Mouse (Mus musculus) retina, embryonic 14.5 days (tissue): Measurements from ENCODE around the gene Psmb3.
"Not testable (repeated sequence)": the region's sequence is repeated elsewhere in the genome, so short reads cannot be mapped to it uniquely, and the experiment has no call there.

ENCODE experiments used
- DNase-seq: peaks from one replicate; pipeline ENCODE4 v3.0.0-alpha.2; 2015; ENCODE audit warnings: low spot score

The Psmb3 gene

DNA sequence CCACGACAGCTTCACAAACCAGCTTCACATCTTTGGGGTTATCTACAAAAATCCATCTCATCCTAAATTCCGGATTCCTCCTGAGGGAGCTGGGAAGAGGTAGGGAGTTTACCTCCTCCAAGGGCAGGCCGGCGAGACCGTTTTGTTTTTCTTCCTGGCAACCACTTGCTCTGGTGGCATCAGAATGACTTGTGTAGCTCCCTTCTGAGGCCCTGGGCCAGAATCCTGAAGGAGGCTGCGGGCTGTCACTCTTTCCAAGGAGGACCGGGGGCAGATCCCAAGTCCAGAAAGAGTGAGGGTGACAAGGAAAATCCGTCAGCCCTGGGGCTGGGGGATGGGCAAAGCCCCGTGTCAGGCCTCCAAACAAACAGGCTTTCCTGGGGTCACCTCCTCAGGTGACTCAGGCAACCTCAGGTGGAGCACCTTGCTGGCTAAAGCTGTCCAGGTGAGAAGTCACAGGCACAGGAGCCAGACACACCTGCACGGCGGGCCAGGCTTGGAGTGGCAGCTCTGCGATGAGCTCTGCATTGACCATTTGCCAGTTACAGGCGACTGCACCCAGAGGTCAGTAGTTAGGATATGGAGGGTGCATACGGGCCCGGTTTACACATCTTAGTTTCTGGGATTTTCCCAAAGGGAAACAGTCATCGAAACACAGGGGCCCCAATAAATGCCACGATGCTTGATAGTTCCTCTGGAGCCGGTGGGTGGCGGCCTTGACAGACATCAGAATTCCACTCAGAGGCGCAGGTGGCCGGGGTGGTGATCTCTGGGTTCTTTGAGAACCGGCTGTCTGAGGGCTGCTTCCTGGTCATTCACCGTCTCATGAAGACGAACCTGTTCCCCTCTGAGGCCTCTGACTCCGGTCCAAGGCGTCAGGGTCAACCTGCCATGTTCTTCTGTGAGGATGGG lies 14.4 kb downstream of the Psmb3 start:
- DNase-seq = no peak

- DNase-seq = no peak
These were observed 15.2 kb downstream of the Psmb3 start for GRCm38 (mm10) chr11:97718281-97718860.

DNA sequence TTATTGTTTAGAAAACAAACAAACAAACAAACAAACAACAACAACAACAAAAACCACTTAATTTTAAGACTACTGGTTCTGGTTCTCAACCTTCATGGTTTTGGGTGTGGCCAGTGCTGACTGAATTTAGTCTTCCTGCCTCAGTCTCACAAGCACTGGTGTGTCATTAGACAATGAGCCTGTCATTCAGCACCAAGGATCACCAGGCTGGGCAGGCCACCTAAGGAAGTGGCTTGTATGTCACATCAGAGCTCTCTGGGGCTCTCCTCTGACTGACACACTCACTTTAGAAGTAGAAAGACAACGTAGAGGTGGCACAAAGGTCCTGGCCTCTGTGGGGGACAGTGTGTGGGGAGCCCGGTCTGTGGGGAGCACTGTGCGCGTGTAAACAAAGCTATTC lies 15.8 kb downstream of the Psmb3 start:
- DNase-seq = no peak

DNA sequence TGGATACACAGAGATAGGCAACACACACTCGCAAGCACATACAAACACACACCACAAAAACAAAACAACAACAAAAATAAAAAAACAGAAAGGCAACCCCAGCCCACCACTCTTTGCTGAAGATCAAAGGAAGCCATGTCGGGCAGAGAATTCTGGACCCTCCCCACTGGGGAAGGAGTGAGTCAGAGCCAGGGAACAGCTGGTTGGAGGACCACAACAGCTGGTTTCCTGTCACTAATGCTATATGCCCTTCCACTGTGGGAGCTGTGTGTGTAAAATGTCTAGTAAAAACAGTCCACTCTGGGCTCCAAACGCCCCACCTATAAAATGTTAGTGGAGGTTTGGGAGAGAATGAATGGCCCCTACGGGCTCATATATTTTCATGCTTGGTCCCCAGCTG lies 18.1 kb downstream of the Psmb3 start:
- no peak for DNase-seq

DNA sequence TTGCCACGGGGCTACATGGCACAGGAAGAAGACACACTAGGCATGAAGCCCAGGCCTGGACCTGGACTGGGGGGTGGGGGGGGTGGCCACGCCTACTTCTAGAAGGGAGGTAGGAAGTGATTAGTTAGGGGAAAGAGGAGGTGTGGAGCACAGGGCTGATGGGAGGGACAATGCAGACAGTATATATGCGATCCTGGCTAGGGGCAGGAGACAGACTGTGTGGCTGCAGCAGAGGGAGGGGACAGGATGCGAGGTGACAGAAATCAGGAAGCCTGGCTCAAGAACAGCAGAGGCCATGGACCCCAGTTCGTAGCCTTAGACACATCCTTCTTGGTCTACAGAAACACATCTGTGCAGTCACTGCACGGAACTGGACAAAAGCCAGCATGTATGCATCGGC lies 20.5 kb downstream of the Psmb3 start:
- DNase-seq = no peak

DNA sequence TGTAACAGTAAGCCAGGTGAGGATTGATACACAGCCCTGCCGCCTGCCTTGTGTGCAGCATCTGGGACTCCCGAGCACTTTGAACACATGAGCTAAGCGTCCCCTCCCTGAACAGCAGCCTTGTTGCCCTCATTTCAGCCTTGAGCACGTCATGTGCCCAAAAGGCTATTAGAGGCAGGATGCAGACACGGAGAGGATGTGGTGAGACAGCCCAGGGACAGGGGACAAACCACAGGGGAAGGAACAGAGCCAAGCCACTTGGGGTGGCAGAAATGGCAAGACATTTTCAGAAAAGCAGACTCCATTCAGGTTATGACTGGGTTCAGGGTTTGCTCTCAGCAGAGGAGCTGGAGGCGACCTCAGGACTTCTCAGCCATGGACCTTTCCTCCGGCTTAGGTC lies 25.1 kb downstream of the Psmb3 start:
- DNase-seq = no peak

GRCm38 (mm10) chr11:97728730-97729129 lies 25.5 kb downstream of the Psmb3 start:
- DNase-seq = no peak

GRCm38 (mm10) chr11:97733689-97734088 lies 30.5 kb downstream of the Psmb3 start:
- peak; percentile 25 for DNase-seq

GRCm38 (mm10) chr11:97734810-97735209 lies 31.6 kb downstream of the Psmb3 start:
- not testable (repeated sequence) for DNase-seq

- no peak for DNase-seq
These were observed 33.4 kb downstream of the Psmb3 start for GRCm38 (mm10) chr11:97736645-97737044.

DNA sequence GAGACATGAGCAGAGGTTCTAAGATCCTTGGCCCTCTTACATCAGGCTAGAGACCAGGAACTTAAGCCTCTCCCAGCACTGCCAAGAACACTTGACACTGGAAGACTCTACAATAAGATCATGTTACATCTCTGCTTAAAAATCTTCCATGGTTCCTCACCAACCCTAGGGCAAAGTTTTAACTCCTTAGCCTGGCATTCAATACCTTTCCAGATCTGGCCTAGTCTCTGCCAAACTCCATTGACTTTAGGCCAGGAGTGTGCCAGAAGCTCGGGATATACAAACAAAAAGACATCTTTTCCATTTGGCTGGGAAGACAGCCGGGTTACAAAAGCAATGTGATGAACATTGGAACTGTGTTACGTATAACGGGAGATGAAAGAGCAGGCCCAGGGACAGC lies 34.4 kb downstream of the Psmb3 start:
- DNase-seq = no peak

DNA sequence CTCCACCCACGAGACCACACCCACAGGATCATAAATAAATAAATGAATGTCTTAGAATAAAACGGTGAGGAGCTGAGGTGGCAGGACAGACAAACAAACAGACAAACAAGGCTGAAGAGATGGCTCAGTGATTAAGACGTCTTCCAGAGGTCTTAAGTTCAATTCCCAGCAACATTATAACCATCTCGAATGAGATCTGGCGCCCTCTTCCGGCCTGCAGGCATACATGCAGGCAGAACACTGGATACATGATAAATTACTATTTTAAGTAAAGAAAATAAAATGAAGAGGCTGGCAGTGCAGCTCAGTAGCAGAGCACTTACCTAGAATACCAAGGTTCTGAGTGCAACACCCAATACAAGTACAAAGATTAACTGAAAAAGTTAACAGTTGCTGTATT lies 35.5 kb downstream of the Psmb3 start:
- peak; percentile 18 for DNase-seq

- no peak for DNase-seq
These were observed 36.0 kb downstream of the Psmb3 start for GRCm38 (mm10) chr11:97739155-97739554.

DNA sequence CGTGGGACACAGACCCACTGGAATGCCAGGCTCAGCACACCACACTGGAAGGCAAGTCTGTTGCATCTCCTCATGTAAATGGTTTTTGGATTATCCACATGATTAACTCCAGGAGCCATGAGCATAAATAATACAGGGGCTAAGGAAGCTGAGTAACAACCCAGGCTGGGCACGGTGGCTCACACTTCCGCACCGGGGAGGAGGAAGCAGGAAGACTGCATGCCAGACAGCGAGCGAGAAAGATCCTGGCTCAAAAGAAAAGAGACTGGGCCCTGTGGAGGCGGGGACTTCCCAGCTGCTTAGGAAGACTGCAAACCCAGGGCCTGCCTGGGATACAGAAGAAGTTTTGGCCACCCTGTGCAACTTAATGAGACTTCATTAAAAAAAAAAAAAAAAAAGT lies 37.0 kb downstream of the Psmb3 start:
- DNase-seq = peak; percentile 37

GRCm38 (mm10) chr11:97742157-97742556 lies 39.0 kb downstream of the Psmb3 start:
- no peak for DNase-seq

- no peak for DNase-seq
These were observed 39.4 kb downstream of the Psmb3 start for GRCm38 (mm10) chr11:97742591-97742990.

- no peak for DNase-seq
These were observed 40.2 kb downstream of the Psmb3 start for GRCm38 (mm10) chr11:97743423-97743822.

- DNase-seq = peak; percentile 62
These were observed 41.0 kb downstream of the Psmb3 start, which contains the start of gene Pip4k2b for GRCm38 (mm10) chr11:97744063-97744717. TSS of gene Pip4k2b (minus strand) at chr11:97744704.

GRCm38 (mm10) chr11:97744718-97745330 lies 41.6 kb downstream of the Psmb3 start:
- peak; percentile 100 for DNase-seq

- no peak for DNase-seq
These were observed 42.1 kb downstream of the Psmb3 start for GRCm38 (mm10) chr11:97745331-97745721.

- DNase-seq = no peak
These were observed 44.6 kb downstream of the Psmb3 start for GRCm38 (mm10) chr11:97747773-97748172.

DNA sequence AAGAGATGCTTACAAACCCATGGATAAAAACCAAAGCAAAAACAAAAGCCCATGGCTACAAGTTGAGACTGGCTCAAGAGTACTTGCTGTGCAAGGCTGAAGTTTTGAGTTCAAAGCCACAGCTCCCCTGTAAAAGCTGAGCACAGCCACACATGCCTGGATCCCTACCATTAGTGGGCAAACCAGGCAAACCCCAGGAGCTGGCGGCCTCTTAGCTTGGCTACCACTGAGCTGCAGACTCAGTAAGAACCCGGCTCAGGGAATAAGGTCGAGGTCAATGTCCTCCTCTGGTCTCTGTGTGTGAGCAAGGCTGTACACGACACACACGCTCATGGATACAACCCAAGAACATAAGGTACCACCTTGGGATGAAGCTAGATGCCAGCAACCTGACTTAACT lies 45.3 kb downstream of the Psmb3 start:
- no peak for DNase-seq

- no peak for DNase-seq
These were observed 50.1 kb downstream of the Psmb3 start for GRCm38 (mm10) chr11:97753277-97753676.
